Mouse (Mus musculus) layer of hippocampus, adult 11-12 months (tissue): Measurements from ENCODE around the gene Rsbn1.
A peak's percentile ranks its signal among the peaks of the same experiment; 100 is the strongest.

Experiments
- DNase-seq: peaks from one replicate; pipeline ENCODE4 v3.0.0; 2022; ENCODE audit warnings: low spot score

Gene Rsbn1

GRCm38 (mm10) chr3:103948666-103949065 lies 34.7 kb downstream of the Rsbn1 start:
- DNase-seq = no peak

GRCm38 (mm10) chr3:103960622-103961021 lies 46.7 kb downstream of the Rsbn1 start:
- DNase-seq = no peak

GRCm38 (mm10) chr3:103967231-103967630 lies 53.3 kb downstream of the Rsbn1 start:
- DNase-seq = no peak

- peak; percentile 83 for DNase-seq
These were observed 54.2 kb downstream of the Rsbn1 start, which contains the start of gene Phtf1 for GRCm38 (mm10) chr3:103967861-103968691. Gene Phtf1 (plus strand): TSS chr3:103968110.

- peak; percentile 51 for DNase-seq
These were observed 54.8 kb downstream of the Rsbn1 start for GRCm38 (mm10) chr3:103968701-103969100.

- no peak for DNase-seq
These were observed 57.2 kb downstream of the Rsbn1 start for GRCm38 (mm10) chr3:103971157-103971556.

- no peak for DNase-seq
These were observed 70.6 kb downstream of the Rsbn1 start for GRCm38 (mm10) chr3:103984556-103984955.

GRCm38 (mm10) chr3:103985194-103985593 lies 71.3 kb downstream of the Rsbn1 start:
- no peak for DNase-seq

GRCm38 (mm10) chr3:103987831-103988432 lies 74.0 kb downstream of the Rsbn1 start:
- no peak for DNase-seq

GRCm38 (mm10) chr3:103989352-103989751 lies 75.4 kb downstream of the Rsbn1 start:
- no peak for DNase-seq

GRCm38 (mm10) chr3:103991271-103991670 lies 77.4 kb downstream of the Rsbn1 start:
- DNase-seq = no peak

- no peak for DNase-seq
These were observed 84.8 kb downstream of the Rsbn1 start for GRCm38 (mm10) chr3:103998724-103999123.

- DNase-seq = no peak
These were observed 93.1 kb downstream of the Rsbn1 start for GRCm38 (mm10) chr3:104006896-104007466.

GRCm38 (mm10) chr3:104007479-104007878 lies 93.6 kb downstream of the Rsbn1 start:
- DNase-seq = peak; percentile 31

GRCm38 (mm10) chr3:104009924-104010662 lies 96.2 kb downstream of the Rsbn1 start:
- DNase-seq = no peak

- DNase-seq = no peak
These were observed 98.1 kb downstream of the Rsbn1 start for GRCm38 (mm10) chr3:104011972-104012371.
